Mouse (Mus musculus): ENCODE measurements around the gene Ssbp1.

The Ssbp1 gene

GRCm38 (mm10) chr6:40465710-40466109, 5.4 kb upstream of the Ssbp1 start:
- no peak for DNase-seq (ENCODE audit: low spot score)

- no peak for DNase-seq (ENCODE audit: low spot score)
Measured at GRCm38 (mm10) chr6:40471720-40472010, 513 bp downstream of the Ssbp1 start.

DNA sequence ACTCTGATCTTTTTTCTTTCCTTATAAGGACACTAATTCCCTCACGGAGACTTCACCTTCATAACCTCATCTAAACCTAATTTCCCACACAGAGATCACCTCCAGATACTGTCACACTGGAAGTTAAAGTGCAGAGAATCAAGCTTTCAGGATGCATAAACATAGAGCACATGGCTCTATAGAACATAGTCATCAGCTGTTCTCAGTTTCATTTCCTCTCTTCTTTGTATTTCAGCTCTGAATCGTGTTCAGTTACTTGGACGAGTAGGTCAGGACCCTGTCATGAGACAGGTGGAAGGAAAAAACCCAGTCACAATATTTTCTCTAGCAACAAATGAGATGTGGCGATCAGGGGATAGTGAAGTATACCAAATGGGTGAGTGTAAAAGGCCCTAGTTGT, 5.0 kb downstream of the Ssbp1 start:
- no peak for DNase-seq (ENCODE audit: low spot score)

- no peak for DNase-seq (ENCODE audit: low spot score)
Measured at GRCm38 (mm10) chr6:40479705-40480104, 8.6 kb downstream of the Ssbp1 start.

DNA sequence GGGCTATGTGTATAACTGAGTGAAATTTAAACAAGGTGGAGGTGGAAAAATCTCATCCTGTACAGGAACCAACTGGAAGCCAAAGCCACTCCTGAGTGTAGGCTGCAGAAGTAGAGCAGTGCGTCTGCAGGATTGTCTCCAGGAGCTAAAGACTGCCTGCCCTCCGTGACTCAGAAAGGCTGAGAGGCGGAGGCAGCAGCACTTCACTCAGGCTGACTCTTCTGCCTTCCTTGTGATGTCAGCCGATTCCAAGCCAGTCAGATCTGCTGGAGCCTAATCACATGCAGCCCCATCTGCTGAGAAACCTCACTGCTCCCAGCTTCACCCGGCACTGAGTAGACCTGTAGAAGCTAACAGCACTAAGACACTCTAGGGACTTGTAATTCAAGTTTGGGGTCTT, 11.2 kb downstream of the Ssbp1 start:
- DNase-seq (ENCODE audit: low spot score), result no peak

GRCm38 (mm10) chr6:40490933-40491332, 19.8 kb downstream of the Ssbp1 start, which contains the start of gene Tas2r137:
TSS of gene Tas2r137 (plus strand) at chr6:40491233.
- no peak for DNase-seq (ENCODE audit: low spot score)

DNA sequence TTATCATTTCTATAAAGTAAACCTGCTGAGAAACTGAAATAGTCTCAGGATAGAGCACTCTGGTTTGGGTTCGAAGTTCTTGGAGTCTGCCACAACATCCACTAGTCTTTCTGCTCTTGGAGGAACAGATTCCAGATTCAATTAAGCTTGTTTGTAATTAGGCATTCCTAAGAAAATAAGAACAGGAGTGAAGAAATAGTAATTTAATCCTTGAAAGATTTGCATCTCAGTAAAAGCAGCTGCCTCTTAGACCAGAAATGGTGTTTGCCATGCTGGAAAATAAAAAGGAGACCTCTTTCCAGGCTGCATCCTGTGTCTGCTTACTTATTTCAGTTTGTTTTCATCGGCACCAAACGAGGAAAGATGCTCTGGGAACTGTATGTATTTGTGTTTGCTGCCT, 22.1 kb downstream of the Ssbp1 start, which contains the start of gene Tas2r108:
TSS of gene Tas2r108 (plus strand) at position 301 of the 400 bp plus-strand sequence.
- DNase-seq (ENCODE audit: low spot score), result no peak

- no peak for DNase-seq (ENCODE audit: low spot score)
Measured at GRCm38 (mm10) chr6:40519408-40519807, 48.3 kb downstream of the Ssbp1 start, which contains the start of gene Prss37. TSS of gene Prss37 (minus strand) at chr6:40519508.
